Mouse (Mus musculus) myocyte (in vitro differentiated cells): Measurements from ENCODE around the gene Dnah8. TPM values are rescaled to one million over a fixed set of nuclear protein-coding genes. Genes with fewer than 3 reads are reported as not detected.

Experiments used
- H3K27me3 ChIP-seq: one replicate; pipeline ENCODE4 v1.6.1; 2011; ENCODE audit not compliant: control insufficient read depth, insufficient read depth, insufficient read length
- H3K36me3 ChIP-seq: one replicate; pipeline ENCODE4 v1.6.1; 2011; ENCODE audit not compliant: control insufficient read depth, insufficient read depth
- H3K4me2 ChIP-seq: one replicate; pipeline ENCODE4 v1.6.1; 2011; ENCODE audit warnings: low read depth, control low read depth
- H3K4me3 ChIP-seq: one replicate; pipeline ENCODE4 v1.5.1; 2011; ENCODE audit warnings: mild to moderate bottlenecking, control low read depth, moderate library complexity
- H3K79me2 ChIP-seq: one replicate; pipeline ENCODE4 v1.6.1; 2011; ENCODE audit not compliant: control insufficient read depth, insufficient read depth
- H3ac ChIP-seq: one replicate; pipeline ENCODE4 v1.6.1; 2011; ENCODE audit not compliant: control insufficient read depth, insufficient read length
- CEBPB ChIP-seq: IDR thresholded peaks from 2 replicates; pipeline ENCODE4 v1.6.1; 2011; ENCODE audit warnings: mild to moderate bottlenecking, moderate library complexity; ENCODE audit not compliant: poor library complexity, insufficient read depth, severe bottlenecking
- E2F4 ChIP-seq: IDR thresholded peaks from one replicate; pipeline ENCODE4 v1.6.1; 2011; ENCODE audit warnings: mild to moderate bottlenecking, control low read depth, moderate library complexity; ENCODE audit not compliant: insufficient read depth
- MAX ChIP-seq: IDR thresholded peaks from one replicate; pipeline ENCODE4 v1.6.1; 2011; ENCODE audit warnings: low read depth, mild to moderate bottlenecking, control low read depth
- MYOD1 ChIP-seq, 3 experiments: IDR thresholded peaks; one replicate each; pipeline ENCODE4 v1.6.1; 2011; ENCODE audit warnings: control low read depth in 2 of 3, low read depth in 2 of 3, mild to moderate bottlenecking in 2 of 3, moderate library complexity in 1 of 3; ENCODE audit not compliant: insufficient read length in 2 of 3, control insufficient read depth in 1 of 3
- MYOG ChIP-seq, 3 experiments: IDR thresholded peaks; one replicate each; pipeline ENCODE4 v1.6.1; 2011; ENCODE audit warnings: control low read depth in 2 of 3, low read depth in 2 of 3, mild to moderate bottlenecking in 2 of 3; ENCODE audit not compliant: insufficient read length in 2 of 3, control insufficient read depth in 1 of 3, insufficient read depth in 1 of 3
- POLR2A ChIP-seq: IDR thresholded peaks from one replicate; pipeline ENCODE4 v1.6.1; 2011; ENCODE audit warnings: low read depth, mild to moderate bottlenecking, control low read depth, moderate library complexity; ENCODE audit not compliant: insufficient read length
- POLR2AphosphoS2 ChIP-seq: IDR thresholded peaks from one replicate; pipeline ENCODE4 v1.6.1; 2011; ENCODE audit warnings: low read depth, control low read depth; ENCODE audit not compliant: insufficient read length
- REST ChIP-seq: IDR thresholded peaks from one replicate; pipeline ENCODE4 v1.6.1; 2011; ENCODE audit warnings: mild to moderate bottlenecking, control low read depth, moderate library complexity; ENCODE audit not compliant: insufficient read depth, insufficient read length
- SRF ChIP-seq: IDR thresholded peaks from one replicate; pipeline ENCODE4 v1.6.1; 2011; ENCODE audit warnings: low read depth; ENCODE audit not compliant: control insufficient read depth, insufficient read length
- TCF12 ChIP-seq: IDR thresholded peaks from one replicate; pipeline ENCODE4 v1.6.1; 2011; ENCODE audit warnings: mild to moderate bottlenecking, control low read depth; ENCODE audit not compliant: poor library complexity, insufficient read depth, severe bottlenecking
- TCF3 ChIP-seq: IDR thresholded peaks from one replicate; pipeline ENCODE4 v1.6.1; 2011; ENCODE audit warnings: low read depth, control low read depth; ENCODE audit not compliant: insufficient read length
- USF1 ChIP-seq: IDR thresholded peaks from one replicate; pipeline ENCODE4 v1.6.1; 2011; ENCODE audit warnings: low read depth, mild to moderate bottlenecking, control low read depth, moderate library complexity
- polyA plus RNA-seq: library from polyadenylated mRNA; unstranded; fragments of >200 nt; fragmentation: generic; extraction: Trizol; gene quantifications from one replicate; pipeline ENCODE4 v1.2.1, GENCODE M21; 2012; ENCODE audit warnings: missing spikeins

The Dnah8 gene
- polyA plus RNA-seq, 1 experiment: 0.08 TPM

DNA sequence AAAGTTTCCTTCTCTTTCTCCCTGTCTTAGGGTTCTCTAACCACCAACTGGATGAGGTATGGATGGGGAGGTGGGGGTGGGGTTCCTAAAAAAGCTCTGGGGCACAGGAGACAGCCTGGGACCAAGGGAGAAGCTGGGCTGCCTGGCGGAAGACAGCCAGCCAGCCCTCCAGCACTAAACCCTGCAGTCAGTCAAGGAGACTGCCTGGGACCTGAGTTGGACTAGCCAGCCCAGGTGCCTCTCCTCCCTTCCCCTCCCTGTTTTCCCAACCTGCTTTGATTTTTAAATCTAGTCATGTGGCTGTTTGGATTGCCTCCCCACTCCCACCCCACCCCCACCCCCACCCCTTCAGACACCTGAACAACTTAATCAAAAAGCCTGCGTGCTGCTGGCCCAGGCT is 256.8 kb downstream of the Dnah8 start:
- no peak overlapping the region for H3K4me2 ChIP-seq
- H3K36me3 ChIP-seq: no peaks in the 10 kb centered on the region
- no peaks in the 10 kb centered on the region for H3K27me3 ChIP-seq
- no peaks in the 10 kb centered on the region for H3K79me2 ChIP-seq
- no peak overlapping the region for H3K4me3 ChIP-seq
- H3ac ChIP-seq: no peak overlapping the region
- TF ChIP-seq POLR2AphosphoS2 (no peak), MYOG (IDR thresholded peaks at IDR 0.05; ENCODE audit: control insufficient read depth in 1 of 3, insufficient read depth in 1 of 3, insufficient read length in 2 of 3, low read depth in 2 of 3) (no peak), REST (no peak), SRF (no peak), USF1 (no peak), MYOD1 (IDR thresholded peaks at IDR 0.05; ENCODE audit: control insufficient read depth in 1 of 3, insufficient read length in 2 of 3, low read depth in 2 of 3) (no peak), E2F4 (no peak), CEBPB (no peak), TCF3 (no peak), TCF12 (no peak), MAX (no peak), POLR2A (no peak)

GRCm38 (mm10) chr17:30882206-30882605 is 258.1 kb downstream of the Dnah8 start:
- H3K36me3 ChIP-seq: no peaks in the 10 kb centered on the region
- no peaks in the 10 kb centered on the region for H3K27me3 ChIP-seq
- H3K79me2 ChIP-seq: no peaks in the 10 kb centered on the region
- no peak overlapping the region for H3K4me3 ChIP-seq
- no peak overlapping the region for H3ac ChIP-seq
- H3K4me2 ChIP-seq: no peak overlapping the region
- TF ChIP-seq REST (no peak), SRF (no peak), MYOD1 (IDR thresholded peaks at IDR 0.05; ENCODE audit: control insufficient read depth in 1 of 3, insufficient read length in 2 of 3, low read depth in 2 of 3) (no peak), POLR2AphosphoS2 (no peak), USF1 (no peak), CEBPB (no peak), TCF3 (no peak), POLR2A (no peak), TCF12 (no peak), MYOG (IDR thresholded peaks at IDR 0.05; ENCODE audit: control insufficient read depth in 1 of 3, insufficient read depth in 1 of 3, insufficient read length in 2 of 3, low read depth in 2 of 3) (no peak), E2F4 (no peak), MAX (no peak)

- Histone ChIP-seq H3K79me2 (no peaks in the 10 kb centered on the region), H3K4me2 (no peak overlapping the region), H3K36me3 (no peaks in the 10 kb centered on the region), H3ac (no peak overlapping the region), H3K27me3 (no peaks in the 10 kb centered on the region), H3K4me3 (no peak overlapping the region)
- TF ChIP-seq MYOG (IDR thresholded peaks at IDR 0.05; ENCODE audit: control insufficient read depth in 1 of 3, insufficient read depth in 1 of 3, insufficient read length in 2 of 3, low read depth in 2 of 3) (no peak), E2F4 (no peak), MYOD1 (IDR thresholded peaks at IDR 0.05; ENCODE audit: control insufficient read depth in 1 of 3, insufficient read length in 2 of 3, low read depth in 2 of 3) (no peak), REST (no peak), CEBPB (no peak), MAX (no peak), TCF3 (no peak), USF1 (no peak), POLR2AphosphoS2 (no peak), TCF12 (no peak), POLR2A (no peak)
These were observed 259.4 kb downstream of the Dnah8 start for GRCm38 (mm10) chr17:30883534-30883933.

DNA sequence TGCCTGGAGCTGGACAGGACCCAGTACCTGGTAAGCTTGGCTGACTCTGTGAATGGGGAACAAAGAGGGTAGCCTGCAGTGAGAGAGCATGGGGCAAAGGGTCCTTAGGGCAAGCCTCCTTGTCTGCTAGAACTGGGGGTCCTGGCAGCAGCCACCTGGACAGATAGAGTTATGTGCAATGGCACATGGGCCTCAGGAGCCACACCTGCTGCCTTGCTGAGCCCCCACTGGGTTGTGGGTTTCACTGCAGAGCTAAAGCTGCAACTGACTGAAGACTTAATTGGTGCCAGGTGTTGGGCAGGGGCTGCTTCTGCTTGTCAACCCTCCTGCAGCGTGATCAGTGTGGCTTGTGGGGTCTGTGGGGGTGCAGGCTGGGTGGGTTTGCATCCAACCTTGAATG is 267.9 kb downstream of the Dnah8 start:
- no peak for TF ChIP-seq TCF12
- TF ChIP-seq MYOD1 (IDR thresholded peaks at IDR 0.05; ENCODE audit: control insufficient read depth in 1 of 3, insufficient read length in 2 of 3, low read depth in 2 of 3): no peak
- no peak for TF ChIP-seq SRF
- TF ChIP-seq MAX: no peak
- TF ChIP-seq CEBPB: no peak
- no peak for TF ChIP-seq POLR2AphosphoS2
- TF ChIP-seq MYOG (IDR thresholded peaks at IDR 0.05; ENCODE audit: control insufficient read depth in 1 of 3, insufficient read depth in 1 of 3, insufficient read length in 2 of 3, low read depth in 2 of 3): no peak
- TF ChIP-seq TCF3: no peak
- TF ChIP-seq POLR2A: no peak
- no peak for TF ChIP-seq REST
- no peak for TF ChIP-seq USF1
- TF ChIP-seq E2F4: no peak
- no peak overlapping the region for H3K4me2 ChIP-seq
- no peak overlapping the region for H3ac ChIP-seq
- H3K27me3 ChIP-seq: no peaks in the 10 kb centered on the region
- H3K36me3 ChIP-seq: no peaks in the 10 kb centered on the region
- H3K4me3 ChIP-seq: no peak overlapping the region
- H3K79me2 ChIP-seq: no peaks in the 10 kb centered on the region

DNA sequence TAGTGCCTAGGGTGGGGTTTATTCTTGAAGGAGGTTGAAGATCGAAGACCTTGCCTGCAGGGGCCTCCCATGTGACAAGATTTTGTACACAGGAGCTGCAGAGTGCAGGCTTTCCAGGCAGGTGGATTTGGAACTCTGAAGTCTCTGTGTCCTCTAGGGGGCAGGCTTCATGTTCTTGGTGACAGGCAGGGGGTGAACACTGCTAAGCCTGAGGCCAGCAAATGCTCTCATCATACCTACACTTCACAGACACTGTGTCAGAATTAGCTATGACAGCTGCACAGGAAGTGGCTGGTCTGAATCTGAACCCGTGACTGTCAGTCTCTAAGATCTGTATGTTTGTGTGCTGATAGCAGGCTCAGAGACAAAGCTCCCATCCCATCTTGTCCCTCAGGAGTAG is 268.6 kb downstream of the Dnah8 start:
- Histone ChIP-seq H3ac (no peak overlapping the region), H3K4me3 (no peak overlapping the region), H3K4me2 (no peak overlapping the region), H3K79me2 (no peaks in the 10 kb centered on the region), H3K36me3 (no peaks in the 10 kb centered on the region), H3K27me3 (no peaks in the 10 kb centered on the region)
- peak; percentile 18 to 81 (median 45) for TF ChIP-seq MYOD1 (IDR thresholded peaks at IDR 0.05; ENCODE audit: control insufficient read depth in 1 of 3, insufficient read length in 2 of 3, low read depth in 2 of 3)
- peak in 1 of 3 experiments; percentile 14 for TF ChIP-seq MYOG (IDR thresholded peaks at IDR 0.05; ENCODE audit: control insufficient read depth in 1 of 3, insufficient read depth in 1 of 3, insufficient read length in 2 of 3, low read depth in 2 of 3)
- no peak for TF ChIP-seq CEBPB
